Mouse (Mus musculus): ENCODE results near the gene Slc9a3r2. TPM values are rescaled to one million over a fixed set of nuclear protein-coding genes. Genes with fewer than 3 reads are reported as not detected.

Slc9a3r2 gene
- polyA plus RNA-seq, 1 experiment from 2014 or later: 44.9 TPM

DNA sequence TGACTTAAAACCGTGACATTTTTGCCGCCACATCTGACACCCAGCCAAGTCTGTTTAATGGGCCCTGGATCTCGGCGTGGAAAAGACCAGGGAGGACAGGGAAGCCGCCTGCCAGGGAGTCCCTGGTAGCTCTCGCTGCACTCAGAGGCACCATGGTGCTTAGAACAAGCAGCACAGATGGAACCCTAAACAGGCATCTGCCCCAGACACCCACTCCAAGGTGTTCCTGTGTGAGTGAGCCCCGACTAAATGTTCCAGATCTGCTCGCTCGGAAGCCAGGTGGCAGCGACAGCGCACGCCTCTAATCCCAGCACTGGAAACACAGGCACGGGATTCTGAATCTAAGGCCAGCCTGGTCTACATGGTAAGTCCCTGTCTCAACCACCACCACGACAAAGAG lies 20.1 kb downstream of the Slc9a3r2 start:
- H3K9ac ChIP-seq (replicated peaks; ENCODE audit: low read depth, low read length): no peak overlapping the region
- peaks cover 39% of the 10 kb centered on the region for H3K36me3 ChIP-seq (ENCODE audit: control insufficient read depth, insufficient read depth, low read length)
- WGBS: 88% methylated on average over 14 of the region's 14 CpGs
- no peaks in the 10 kb centered on the region for H3K9me3 ChIP-seq (ENCODE audit: control insufficient read depth, low read depth, low read length)
- H3K4me3 ChIP-seq (ENCODE audit: low read depth, low read length): no peak overlapping the region
- H3K27ac ChIP-seq (ENCODE audit: low read length): no peak overlapping the region
- no peak overlapping the region for H3K4me2 ChIP-seq (replicated peaks; ENCODE audit: low read depth, low read length)
- peaks cover 9% of the 10 kb centered on the region; the same call in 1 of the 2 replicates for H3K4me1 ChIP-seq (ENCODE audit: control insufficient read depth, insufficient read depth, low read length)
- H3K27me3 ChIP-seq (ENCODE audit: control insufficient read depth, insufficient read depth, low read length): no peaks in the 10 kb centered on the region
- no peak for ATAC-seq (ENCODE audit: insufficient number of reproducible peaks, insufficient read depth, low FRiP score, low read depth)

DNA sequence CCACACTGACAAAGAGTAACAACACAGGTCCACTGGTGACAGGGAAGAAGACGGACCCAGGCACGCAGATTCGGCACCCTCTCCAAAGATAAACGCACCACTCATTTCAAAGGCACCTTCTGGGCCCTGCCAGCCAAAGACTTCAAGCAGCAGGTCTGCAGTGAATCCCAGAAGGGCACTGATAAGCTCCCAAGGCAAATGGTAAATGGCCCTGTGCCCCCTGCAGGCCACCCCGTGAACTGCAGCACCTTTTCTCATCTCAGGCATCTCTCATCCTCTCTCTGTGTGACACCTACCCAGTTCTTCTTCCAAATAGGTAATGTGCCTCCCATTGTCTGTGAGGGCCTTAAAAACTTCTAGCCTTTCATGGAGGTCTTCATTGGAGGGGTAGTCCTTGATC lies 21.5 kb downstream of the Slc9a3r2 start:
- Histone ChIP-seq H3K27me3 (ENCODE audit: control insufficient read depth, insufficient read depth, low read length) (no peaks in the 10 kb centered on the region), H3K9ac (replicated peaks; ENCODE audit: low read depth, low read length) (no peak overlapping the region), H3K4me2 (replicated peaks; ENCODE audit: low read depth, low read length) (no peak overlapping the region), H3K4me3 (ENCODE audit: low read depth, low read length) (no peak overlapping the region), H3K9me3 (ENCODE audit: control insufficient read depth, low read depth, low read length) (no peaks in the 10 kb centered on the region), H3K36me3 (ENCODE audit: control insufficient read depth, insufficient read depth, low read length) (peaks cover 52% of the 10 kb centered on the region), H3K27ac (ENCODE audit: low read length) (no peak overlapping the region), H3K4me1 (ENCODE audit: control insufficient read depth, insufficient read depth, low read length) (peaks cover 9% of the 10 kb centered on the region; the same call in 1 of the 2 replicates)
- 53% methylated on average over 5 of the region's 5 CpGs for WGBS
- ATAC-seq (ENCODE audit: insufficient number of reproducible peaks, insufficient read depth, low FRiP score, low read depth): no peak

DNA sequence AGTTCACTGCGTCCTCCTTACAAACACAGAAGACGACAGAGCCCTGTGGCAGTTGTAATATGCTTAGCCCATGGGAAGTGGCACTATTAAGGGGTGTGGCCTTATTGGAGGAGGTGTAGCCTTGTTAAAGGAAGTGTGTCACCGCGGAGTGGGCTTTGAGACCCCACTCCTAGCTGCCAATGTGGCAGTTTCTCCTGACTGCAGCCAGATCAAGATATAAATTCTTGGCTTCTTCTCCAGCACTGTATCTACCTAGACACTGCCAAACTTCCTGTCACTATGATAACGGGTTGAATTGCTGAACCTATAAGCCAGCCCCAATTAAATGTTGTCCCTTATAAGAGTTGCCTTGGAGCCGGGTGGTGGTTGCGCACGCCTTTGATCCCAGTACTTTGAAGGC lies 24.7 kb downstream of the Slc9a3r2 start:
- Histone ChIP-seq H3K36me3 (ENCODE audit: control insufficient read depth, insufficient read depth, low read length) (peaks cover 78% of the 10 kb centered on the region), H3K4me1 (ENCODE audit: control insufficient read depth, insufficient read depth, low read length) (no peaks in the 10 kb centered on the region), H3K9ac (replicated peaks; ENCODE audit: low read depth, low read length) (no peak overlapping the region), H3K4me3 (ENCODE audit: low read depth, low read length) (no peak overlapping the region), H3K4me2 (replicated peaks; ENCODE audit: low read depth, low read length) (no peak overlapping the region), H3K27ac (ENCODE audit: low read length) (no peak overlapping the region), H3K9me3 (ENCODE audit: control insufficient read depth, low read depth, low read length) (no peaks in the 10 kb centered on the region), H3K27me3 (ENCODE audit: control insufficient read depth, insufficient read depth, low read length) (no peaks in the 10 kb centered on the region)
- no peak for ATAC-seq (ENCODE audit: insufficient number of reproducible peaks, insufficient read depth, low FRiP score, low read depth)
- WGBS: 95% methylated on average over 8 of the region's 8 CpGs

DNA sequence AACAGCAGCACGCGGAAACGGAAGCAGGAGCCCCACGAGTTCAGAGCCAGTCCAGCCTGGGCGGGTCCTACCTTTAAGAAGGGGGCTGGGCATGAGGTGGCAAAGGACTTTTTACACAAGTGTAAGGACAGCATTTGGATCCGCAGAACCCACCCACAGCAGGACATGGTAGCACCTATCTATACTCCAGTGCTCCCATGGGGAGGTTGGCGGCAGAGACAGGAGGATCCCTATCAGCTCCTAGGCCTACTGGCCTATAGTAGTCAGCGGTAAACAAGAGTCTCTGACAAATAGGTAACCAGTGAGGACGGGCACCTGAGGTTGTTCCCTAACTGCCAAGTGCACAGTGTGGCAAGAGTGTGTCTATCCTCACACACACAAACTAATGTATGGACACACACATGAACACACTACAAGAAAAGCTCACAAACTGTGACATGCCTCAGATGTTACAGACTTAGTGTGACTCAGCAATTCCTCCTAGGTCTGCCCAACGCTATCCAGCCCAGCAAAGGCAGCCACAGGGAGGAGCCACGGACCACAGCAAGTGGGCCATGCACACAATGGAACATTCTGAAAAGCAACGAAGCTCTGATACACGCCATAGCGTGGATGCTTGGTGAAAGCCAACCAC lies 32.4 kb downstream of the Slc9a3r2 start:
- Histone ChIP-seq H3K36me3 (ENCODE audit: control insufficient read depth, insufficient read depth, low read length) (peaks cover 78% of the 10 kb centered on the region), H3K4me2 (replicated peaks; ENCODE audit: low read depth, low read length) (no peak overlapping the region), H3K9ac (replicated peaks; ENCODE audit: low read depth, low read length) (no peak overlapping the region), H3K27ac (ENCODE audit: low read length) (no peak overlapping the region), H3K4me3 (ENCODE audit: low read depth, low read length) (no peak overlapping the region), H3K27me3 (ENCODE audit: control insufficient read depth, insufficient read depth, low read length) (no peaks in the 10 kb centered on the region), H3K4me1 (ENCODE audit: control insufficient read depth, insufficient read depth, low read length) (no peaks in the 10 kb centered on the region), H3K9me3 (ENCODE audit: control insufficient read depth, low read depth, low read length) (no peaks in the 10 kb centered on the region)
- ATAC-seq (ENCODE audit: insufficient number of reproducible peaks, insufficient read depth, low FRiP score, low read depth): no peak
- 84% methylated on average over 14 of the region's 14 CpGs for WGBS

DNA sequence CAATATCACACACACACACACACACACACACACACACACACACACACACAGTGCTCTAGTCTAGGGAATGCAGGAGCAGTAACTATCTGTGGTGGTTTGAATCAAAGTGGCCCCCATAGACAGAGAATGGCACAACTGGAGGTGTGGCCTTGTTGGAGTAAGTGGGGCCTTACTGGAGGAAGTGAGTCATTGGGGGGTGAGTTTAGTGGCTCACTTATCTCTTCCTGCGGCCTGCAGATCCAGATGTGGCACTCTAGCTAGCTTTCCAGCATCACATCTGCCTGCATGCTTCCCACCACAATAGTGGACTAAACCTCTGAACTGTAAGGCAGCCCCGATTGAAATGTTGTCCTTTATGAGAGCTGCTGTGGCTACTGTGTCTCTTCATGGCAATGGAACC lies 39.4 kb downstream of the Slc9a3r2 start:
- H3K9me3 ChIP-seq (ENCODE audit: control insufficient read depth, low read depth, low read length): no peaks in the 10 kb centered on the region
- 77% methylated on average over 2 of the region's 2 CpGs for WGBS
- peaks cover 54% of the 10 kb centered on the region for H3K36me3 ChIP-seq (ENCODE audit: control insufficient read depth, insufficient read depth, low read length)
- H3K27me3 ChIP-seq (ENCODE audit: control insufficient read depth, insufficient read depth, low read length): no peaks in the 10 kb centered on the region
- no peak for ATAC-seq (ENCODE audit: insufficient number of reproducible peaks, insufficient read depth, low FRiP score, low read depth)
- no peak overlapping the region for H3K4me3 ChIP-seq (ENCODE audit: low read depth, low read length)
- H3K4me1 ChIP-seq (ENCODE audit: control insufficient read depth, insufficient read depth, low read length): no peaks in the 10 kb centered on the region
- H3K27ac ChIP-seq (ENCODE audit: low read length): no peak overlapping the region
- H3K4me2 ChIP-seq (replicated peaks; ENCODE audit: low read depth, low read length): no peak overlapping the region
- H3K9ac ChIP-seq (replicated peaks; ENCODE audit: low read depth, low read length): no peak overlapping the region

DNA sequence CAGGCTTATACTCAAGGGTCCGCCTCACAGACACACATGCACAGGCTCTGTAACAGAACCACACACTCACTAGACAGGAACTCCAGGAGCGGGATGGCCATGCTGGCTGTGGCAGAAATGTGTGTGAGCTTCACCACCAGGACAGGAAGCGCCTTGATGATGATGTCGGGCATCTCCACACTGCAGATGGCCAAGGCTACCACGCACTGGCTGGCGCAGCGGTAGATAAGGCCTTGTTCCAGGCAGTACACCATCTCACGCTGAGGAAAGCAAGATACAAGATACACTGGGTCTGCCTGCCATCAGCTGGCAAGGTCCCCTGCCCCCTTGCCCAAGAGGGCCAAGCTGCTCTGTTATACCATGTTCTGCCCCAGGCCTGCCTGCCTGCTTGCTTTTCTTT lies 41.3 kb downstream of the Slc9a3r2 start:
- Histone ChIP-seq H3K9me3 (ENCODE audit: control insufficient read depth, low read depth, low read length) (no peaks in the 10 kb centered on the region), H3K27ac (ENCODE audit: low read length) (no peak overlapping the region), H3K27me3 (ENCODE audit: control insufficient read depth, insufficient read depth, low read length) (no peaks in the 10 kb centered on the region), H3K36me3 (ENCODE audit: control insufficient read depth, insufficient read depth, low read length) (peaks cover 44% of the 10 kb centered on the region), H3K4me2 (replicated peaks; ENCODE audit: low read depth, low read length) (no peak overlapping the region), H3K4me3 (ENCODE audit: low read depth, low read length) (no peak overlapping the region), H3K9ac (replicated peaks; ENCODE audit: low read depth, low read length) (no peak overlapping the region), H3K4me1 (ENCODE audit: control insufficient read depth, insufficient read depth, low read length) (no peaks in the 10 kb centered on the region)
- 89% methylated on average over 8 of the region's 8 CpGs for WGBS
- ATAC-seq (ENCODE audit: insufficient number of reproducible peaks, insufficient read depth, low FRiP score, low read depth): no peak

DNA sequence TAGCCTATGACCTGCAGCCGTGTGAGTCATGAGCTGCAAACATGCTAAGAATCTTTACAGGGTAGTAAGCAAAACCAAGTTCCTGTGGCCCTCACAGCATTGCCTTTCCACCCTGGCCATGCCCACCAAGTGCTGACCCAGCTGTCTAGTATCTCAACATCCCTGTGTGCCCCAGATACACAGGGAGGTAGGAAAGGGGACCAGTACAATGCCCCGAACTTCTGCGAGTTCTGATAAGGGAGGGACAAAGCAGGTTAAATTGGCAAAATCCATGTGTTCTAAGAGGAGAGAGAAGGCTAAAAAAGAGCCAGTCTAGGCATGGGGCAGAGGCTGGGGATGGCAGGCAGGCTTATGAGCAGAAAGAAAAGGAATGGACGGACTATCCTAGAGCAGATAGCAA lies 41.8 kb downstream of the Slc9a3r2 start:
- 86% methylated on average over 4 of the region's 4 CpGs for WGBS
- H3K36me3 ChIP-seq (ENCODE audit: control insufficient read depth, insufficient read depth, low read length): peaks cover 39% of the 10 kb centered on the region
- H3K27me3 ChIP-seq (ENCODE audit: control insufficient read depth, insufficient read depth, low read length): no peaks in the 10 kb centered on the region
- no peak overlapping the region for H3K9ac ChIP-seq (replicated peaks; ENCODE audit: low read depth, low read length)
- no peak overlapping the region for H3K4me2 ChIP-seq (replicated peaks; ENCODE audit: low read depth, low read length)
- H3K9me3 ChIP-seq (ENCODE audit: control insufficient read depth, low read depth, low read length): no peaks in the 10 kb centered on the region
- no peak for ATAC-seq (ENCODE audit: insufficient number of reproducible peaks, insufficient read depth, low FRiP score, low read depth)
- no peak overlapping the region for H3K4me3 ChIP-seq (ENCODE audit: low read depth, low read length)
- no peak overlapping the region for H3K27ac ChIP-seq (ENCODE audit: low read length)
- H3K4me1 ChIP-seq (ENCODE audit: control insufficient read depth, insufficient read depth, low read length): no peaks in the 10 kb centered on the region

DNA sequence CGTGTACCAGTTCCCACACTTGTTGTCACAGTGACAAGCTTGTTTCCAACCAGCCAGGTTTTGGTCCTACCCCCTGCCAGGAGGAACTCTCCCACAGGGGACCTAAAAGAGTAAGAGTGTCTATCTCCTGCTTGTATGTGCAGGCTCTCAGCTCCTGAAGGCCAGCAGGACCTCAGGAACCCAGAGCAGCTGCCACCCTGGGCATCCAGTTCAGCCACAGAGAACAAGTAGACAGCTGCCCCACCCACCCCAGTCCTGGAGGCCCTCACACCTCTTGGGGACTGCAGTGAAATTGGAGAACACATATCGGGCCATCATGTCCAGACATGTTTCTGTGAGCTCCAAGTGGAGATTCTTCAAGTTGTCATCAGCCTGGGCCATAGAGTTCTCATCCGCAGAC lies 45.6 kb downstream of the Slc9a3r2 start:
- WGBS: 90% methylated on average over 3 of the region's 3 CpGs
- ATAC-seq (ENCODE audit: insufficient number of reproducible peaks, insufficient read depth, low FRiP score, low read depth): no peak
- H3K27ac ChIP-seq (ENCODE audit: low read length): no peak overlapping the region
- H3K4me2 ChIP-seq (replicated peaks; ENCODE audit: low read depth, low read length): no peak overlapping the region
- no peaks in the 10 kb centered on the region for H3K4me1 ChIP-seq (ENCODE audit: control insufficient read depth, insufficient read depth, low read length)
- no peaks in the 10 kb centered on the region for H3K27me3 ChIP-seq (ENCODE audit: control insufficient read depth, insufficient read depth, low read length)
- no peak overlapping the region for H3K4me3 ChIP-seq (ENCODE audit: low read depth, low read length)
- H3K9me3 ChIP-seq (ENCODE audit: control insufficient read depth, low read depth, low read length): no peaks in the 10 kb centered on the region
- H3K9ac ChIP-seq (replicated peaks; ENCODE audit: low read depth, low read length): no peak overlapping the region
- peaks cover 53% of the 10 kb centered on the region for H3K36me3 ChIP-seq (ENCODE audit: control insufficient read depth, insufficient read depth, low read length)

DNA sequence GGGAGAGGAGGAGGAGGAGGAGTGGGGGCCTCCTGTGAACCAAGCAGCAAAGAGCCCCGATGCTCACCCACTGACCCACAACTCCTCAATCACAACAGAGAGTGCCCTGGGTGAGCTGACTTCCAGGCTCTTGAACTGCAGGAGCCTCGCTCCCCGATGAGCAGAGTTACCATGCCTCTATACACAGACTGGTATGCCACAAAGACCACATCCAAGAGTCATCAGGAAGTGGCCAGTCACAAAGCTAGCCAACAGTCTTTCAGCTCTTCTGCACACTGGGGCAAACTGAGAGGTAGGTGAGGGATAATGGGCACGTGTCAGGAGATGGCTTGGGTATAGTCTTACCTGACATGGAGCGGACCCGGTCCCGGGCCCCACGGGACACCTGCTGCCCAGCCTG lies 46.2 kb downstream of the Slc9a3r2 start:
- Histone ChIP-seq H3K36me3 (ENCODE audit: control insufficient read depth, insufficient read depth, low read length) (peaks cover 55% of the 10 kb centered on the region), H3K9ac (replicated peaks; ENCODE audit: low read depth, low read length) (no peak overlapping the region)

More for the DNA sequence above, 46.2 kb downstream of the Slc9a3r2 start:
- Histone ChIP-seq H3K4me3 (ENCODE audit: low read depth, low read length) (no peak overlapping the region), H3K4me1 (ENCODE audit: control insufficient read depth, insufficient read depth, low read length) (no peaks in the 10 kb centered on the region), H3K4me2 (replicated peaks; ENCODE audit: low read depth, low read length) (no peak overlapping the region), H3K27me3 (ENCODE audit: control insufficient read depth, insufficient read depth, low read length) (no peaks in the 10 kb centered on the region), H3K9me3 (ENCODE audit: control insufficient read depth, low read depth, low read length) (no peaks in the 10 kb centered on the region), H3K27ac (ENCODE audit: low read length) (no peak overlapping the region)
- no peak for ATAC-seq (ENCODE audit: insufficient number of reproducible peaks, insufficient read depth, low FRiP score, low read depth)
- WGBS: 88% methylated on average over 8 of the region's 8 CpGs

All from stomach, embryonic 14.5 days (tissue).